Mouse (Mus musculus) C2C12 (cell line): ENCODE data around the gene Aip. TPM values are rescaled to one million over a fixed set of nuclear protein-coding genes. Genes with fewer than 3 reads are reported as not detected.
A peak's percentile ranks its signal among the peaks of the same experiment; 100 is the strongest.
"Not testable (repeated sequence)": the region's sequence is repeated elsewhere in the genome, so short reads cannot be mapped to it uniquely, and the experiment has no call there.

Experiments used
- H3K27me3 ChIP-seq: one replicate; pipeline ENCODE4 v1.6.1; 2011; ENCODE audit not compliant: control insufficient read depth, insufficient read depth, insufficient read length
- H3K36me3 ChIP-seq: one replicate; pipeline ENCODE4 v1.6.1; 2011; ENCODE audit not compliant: control insufficient read depth, insufficient read depth
- H3K4me3 ChIP-seq: one replicate; pipeline ENCODE4 v1.5.1; 2011; ENCODE audit warnings: mild to moderate bottlenecking, control low read depth; ENCODE audit not compliant: poor library complexity, insufficient read depth, severe bottlenecking
- H3K79me2 ChIP-seq: one replicate; pipeline ENCODE4 v1.6.1; 2011; ENCODE audit not compliant: control insufficient read depth, insufficient read depth
- H3K79me3 ChIP-seq: one replicate; pipeline ENCODE4 v1.6.1; 2011; ENCODE audit warnings: low read depth, control low read depth
- H3ac ChIP-seq: one replicate; pipeline ENCODE3; 2011; ENCODE audit warnings: low read depth; ENCODE audit not compliant: control insufficient read depth, insufficient read length
- CEBPB ChIP-seq: IDR thresholded peaks from one replicate; pipeline ENCODE4 v1.6.1; 2011; ENCODE audit warnings: low read depth, mild to moderate bottlenecking, control low read depth, moderate library complexity
- CTCF ChIP-seq: IDR thresholded peaks from one replicate; pipeline ENCODE4 v1.5.1; 2011; ENCODE audit not compliant: control insufficient read depth, insufficient read depth, insufficient read length
- FOSL1 ChIP-seq: IDR thresholded peaks from one replicate; pipeline ENCODE4 v1.8.0; 2011; ENCODE audit warnings: mild to moderate bottlenecking, low read length; ENCODE audit not compliant: poor library complexity, insufficient read depth, severe bottlenecking
- MAX ChIP-seq: IDR thresholded peaks from one replicate; pipeline ENCODE4 v1.6.1; 2011; ENCODE audit warnings: mild to moderate bottlenecking, control low read depth
- MYOD1 ChIP-seq: IDR thresholded peaks from one replicate; pipeline ENCODE4 v1.6.1; 2011; ENCODE audit warnings: low read depth; ENCODE audit not compliant: control insufficient read depth, insufficient read length
- MYOG ChIP-seq: IDR thresholded peaks from one replicate; pipeline ENCODE4 v1.6.1; 2011; ENCODE audit not compliant: control insufficient read depth, insufficient read length; ENCODE audit errors: extremely low read depth
- USF1 ChIP-seq: IDR thresholded peaks from one replicate; pipeline ENCODE4 v1.6.1; 2011; ENCODE audit warnings: low read depth, mild to moderate bottlenecking, control low read depth, moderate library complexity
- polyA plus RNA-seq: library from polyadenylated mRNA; unstranded; fragments of >200 nt; fragmentation: generic; extraction: Trizol; gene quantifications from one replicate; pipeline ENCODE4 v1.2.1, GENCODE M21; 2012; ENCODE audit warnings: missing spikeins

Gene Aip
- polyA plus RNA-seq, 1 experiment: 208 TPM

DNA sequence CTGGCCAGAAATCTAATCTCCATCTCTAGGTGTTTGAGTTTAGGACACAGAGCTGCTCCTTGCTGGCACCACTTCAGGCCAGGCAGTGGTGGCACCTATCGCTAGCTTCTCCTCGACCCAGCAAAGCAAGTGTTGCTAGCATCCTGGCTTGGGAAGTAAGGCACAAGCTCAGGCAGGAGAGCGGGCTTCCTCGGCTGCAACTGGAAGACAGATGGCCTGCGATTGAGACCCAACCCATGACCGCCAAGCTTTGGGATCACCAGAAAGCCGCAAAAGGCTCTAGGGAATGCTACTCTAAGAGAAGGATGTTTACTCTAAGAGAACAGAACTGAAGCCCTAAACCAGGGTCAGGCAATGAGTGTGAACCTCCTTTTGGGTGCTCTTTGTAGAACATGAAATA, 3.8 kb upstream of the Aip start:
- H3K79me2 ChIP-seq: peaks cover 18% of the 10 kb centered on the region
- peaks cover 6% of the 10 kb centered on the region for H3K79me3 ChIP-seq
- H3K36me3 ChIP-seq: peaks cover 22% of the 10 kb centered on the region
- no peak for TF ChIP-seq USF1
- no peak for TF ChIP-seq MAX
- TF ChIP-seq CEBPB: no peak
- no peak overlapping the region for H3ac ChIP-seq
- H3K4me3 ChIP-seq: no peak overlapping the region
- H3K27me3 ChIP-seq: no peaks in the 10 kb centered on the region

GRCm38 (mm10) chr19:4126759-4127495, 1.3 kb upstream of the Aip start:
- Histone ChIP-seq H3K79me2 (peaks cover 18% of the 10 kb centered on the region), H3K27me3 (no peaks in the 10 kb centered on the region), H3ac (peak overlapping the region; percentile 83), H3K4me3 (peak overlapping the region; percentile 87), H3K79me3 (peaks cover 6% of the 10 kb centered on the region), H3K36me3 (peaks cover 10% of the 10 kb centered on the region)
- TF ChIP-seq MYOG (no peak), MAX (no peak), CTCF (no peak), USF1 (no peak), MYOD1 (no peak), CEBPB (no peak), FOSL1 (no peak)

DNA sequence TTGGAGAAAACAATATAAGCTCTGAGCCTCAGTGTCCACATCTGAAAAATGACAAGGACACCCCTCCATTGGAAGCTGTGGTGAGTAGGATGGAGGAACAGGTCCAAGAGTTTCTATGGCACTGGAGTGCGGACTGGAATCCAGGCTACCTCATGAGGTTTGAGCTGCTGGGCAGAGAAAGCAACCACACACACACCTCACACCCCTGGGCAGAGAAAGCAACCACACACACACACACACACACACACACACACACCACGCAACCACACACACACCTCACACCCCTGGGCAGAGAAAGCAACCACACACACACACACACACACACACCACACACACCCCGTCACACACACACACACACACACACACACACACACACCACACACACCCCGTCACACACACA, 390 bp downstream of the Aip start:
- Histone ChIP-seq H3K79me3 (peaks cover 12% of the 10 kb centered on the region), H3K79me2 (peaks cover 27% of the 10 kb centered on the region), H3ac (peak overlapping the region; percentile 60), H3K36me3 (peaks cover 10% of the 10 kb centered on the region)
- H3K27me3 ChIP-seq, H3K4me3 ChIP-seq: not testable (repeated sequence)

- H3K79me2 ChIP-seq: peaks cover 35% of the 10 kb centered on the region
- H3K27me3 ChIP-seq: no peaks in the 10 kb centered on the region
- H3ac ChIP-seq: no peak overlapping the region
- peaks cover 16% of the 10 kb centered on the region for H3K79me3 ChIP-seq
- H3K4me3 ChIP-seq: no peak overlapping the region
- TF ChIP-seq USF1 (no peak), CEBPB (no peak), MAX (no peak), MYOG (no peak), FOSL1 (no peak), MYOD1 (no peak), CTCF (no peak)
- H3K36me3 ChIP-seq: peaks cover 10% of the 10 kb centered on the region
Measured at GRCm38 (mm10) chr19:4124432-4124831, 1.2 kb downstream of the Aip start.

DNA sequence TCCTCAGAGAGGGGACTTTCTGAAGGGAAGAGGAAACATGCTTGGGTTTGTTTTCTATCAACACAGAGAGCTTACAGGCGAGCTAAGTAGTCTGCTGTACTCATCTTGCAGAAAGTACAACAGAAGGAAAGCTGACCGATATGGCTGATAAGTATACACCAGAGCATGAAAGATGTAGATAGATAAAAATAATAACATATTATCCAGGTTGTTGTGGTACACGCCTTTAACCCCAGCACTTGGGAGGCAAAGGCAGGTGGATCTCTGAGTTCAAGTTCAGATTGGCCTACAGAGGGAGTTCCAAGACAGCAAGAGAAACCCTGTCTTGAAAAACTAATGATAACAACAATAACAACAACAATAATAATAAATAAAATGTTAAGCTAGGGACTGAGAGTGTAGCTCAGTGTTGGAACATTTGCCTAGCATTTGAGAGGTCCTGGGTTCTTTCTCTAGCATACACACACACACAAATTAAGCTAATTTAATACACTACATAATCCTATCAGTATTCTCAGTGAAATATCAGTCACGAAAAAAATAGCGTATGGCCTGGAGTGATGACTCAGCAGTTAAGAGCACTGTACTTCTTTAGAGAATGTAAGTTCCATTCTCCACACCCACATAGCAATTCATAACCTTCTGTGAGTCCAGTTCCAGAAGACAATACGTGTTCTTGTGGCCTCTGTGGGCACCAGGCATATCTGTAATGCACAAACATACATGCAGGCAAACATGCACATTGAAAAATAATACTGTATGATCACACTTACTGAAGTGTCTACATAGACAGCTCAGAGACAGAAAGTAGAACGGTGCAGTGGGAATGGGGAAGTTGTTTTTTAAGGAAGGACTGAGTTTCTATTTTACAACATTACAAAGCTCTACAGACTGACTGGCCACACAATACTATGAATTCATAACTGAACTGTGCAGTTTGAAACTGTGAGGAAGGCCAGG, 3.0 kb downstream of the Aip start:
- Histone ChIP-seq H3K36me3 (peaks cover 5% of the 10 kb centered on the region), H3K4me3 (no peak overlapping the region)
- TF ChIP-seq MYOD1: no peak

DNA sequence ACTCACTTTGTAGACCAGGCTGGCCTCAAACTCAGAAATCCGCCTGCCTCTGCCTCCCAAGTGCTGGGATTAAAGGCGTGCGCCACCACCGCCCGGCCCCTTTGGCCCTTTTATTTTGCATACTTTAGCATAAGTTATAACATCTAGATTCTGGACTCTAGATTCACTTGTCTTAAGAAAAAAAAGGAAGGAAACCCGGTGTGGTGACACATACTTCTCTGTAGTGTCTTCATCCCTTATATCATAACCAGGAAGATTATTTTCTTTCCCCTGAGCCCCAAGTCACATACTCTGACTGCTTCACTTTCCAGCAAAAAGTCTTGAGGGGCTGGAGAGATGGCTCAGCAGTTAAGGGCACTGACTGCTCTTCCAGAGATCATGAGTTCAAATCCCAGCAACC, 3.8 kb downstream of the Aip start:
- not testable (repeated sequence) for H3ac ChIP-seq, H3K4me3 ChIP-seq

More for the DNA sequence above, 3.0 kb downstream of the Aip start:
- Histone ChIP-seq H3K79me2 (peaks cover 50% of the 10 kb centered on the region), H3K79me3 (peaks cover 15% of the 10 kb centered on the region), H3K27me3 (no peaks in the 10 kb centered on the region), H3ac (no peak overlapping the region)

More for the DNA sequence above, 3.8 kb downstream of the Aip start:
- H3K79me3 ChIP-seq: peaks cover 15% of the 10 kb centered on the region
- peaks cover 46% of the 10 kb centered on the region for H3K79me2 ChIP-seq
- H3K27me3 ChIP-seq, H3K36me3 ChIP-seq: not testable (repeated sequence)
